Mouse (Mus musculus): ENCODE data around the gene Stag1. TPM values are rescaled to one million over a fixed set of nuclear protein-coding genes. Genes with fewer than 3 reads are reported as not detected.

Stag1 gene
- 72.9 and 82.1 TPM in 2 replicates for polyA plus RNA-seq (2015; fragmentation: Nextera tagmentation; extraction: Ambion mirVana)

- no peak for DNase-seq (ENCODE audit: low spot score)
These were observed at the start of gene Stag1 for GRCm38 (mm10) chr9:100597546-100597945. Gene Stag1 (plus strand): TSS chr9:100597798.

- DNase-seq (ENCODE audit: low spot score) = peak; percentile 55
These were observed 49.3 kb upstream of the Stag1 start for GRCm38 (mm10) chr9:100548313-100548712.

- no peak for DNase-seq (ENCODE audit: low spot score)
These were observed 41.9 kb upstream of the Stag1 start for GRCm38 (mm10) chr9:100555686-100556085.

- no peak for DNase-seq (ENCODE audit: low spot score)
These were observed 39.5 kb upstream of the Stag1 start for GRCm38 (mm10) chr9:100558023-100558573.

- no peak for DNase-seq (ENCODE audit: low spot score)
These were observed 38.6 kb upstream of the Stag1 start for GRCm38 (mm10) chr9:100558991-100559390.

GRCm38 (mm10) chr9:100560251-100560890 is 37.2 kb upstream of the Stag1 start:
- no peak for DNase-seq (ENCODE audit: low spot score)

- DNase-seq (ENCODE audit: low spot score) = no peak
These were observed 27.6 kb upstream of the Stag1 start for GRCm38 (mm10) chr9:100569798-100570625.

- DNase-seq (ENCODE audit: low spot score) = no peak
These were observed 26.9 kb upstream of the Stag1 start, which contains the start of gene Slc35g2 for GRCm38 (mm10) chr9:100570626-100571233. Gene Slc35g2 (minus strand): TSS chr9:100571090.

- DNase-seq (ENCODE audit: low spot score) = no peak
These were observed 26.1 kb upstream of the Stag1 start for GRCm38 (mm10) chr9:100571511-100571910.

- DNase-seq (ENCODE audit: low spot score) = no peak
These were observed 24.3 kb upstream of the Stag1 start for GRCm38 (mm10) chr9:100573300-100573699.

- no peak for DNase-seq (ENCODE audit: low spot score)
These were observed 23.7 kb upstream of the Stag1 start for GRCm38 (mm10) chr9:100573942-100574341.

GRCm38 (mm10) chr9:100580196-100580740 is 17.3 kb upstream of the Stag1 start:
- DNase-seq (ENCODE audit: low spot score) = no peak

GRCm38 (mm10) chr9:100581543-100582492 is 15.8 kb upstream of the Stag1 start:
- no peak for DNase-seq (ENCODE audit: low spot score)

- no peak for DNase-seq (ENCODE audit: low spot score)
These were observed 14.6 kb upstream of the Stag1 start for GRCm38 (mm10) chr9:100582883-100583575.

- DNase-seq (ENCODE audit: low spot score) = no peak
These were observed 13.6 kb upstream of the Stag1 start for GRCm38 (mm10) chr9:100584031-100584430.

- DNase-seq (ENCODE audit: low spot score) = no peak
These were observed 7.1 kb upstream of the Stag1 start for GRCm38 (mm10) chr9:100590462-100590861.

GRCm38 (mm10) chr9:100596317-100596716 is 1.3 kb upstream of the Stag1 start:
- no peak for DNase-seq (ENCODE audit: low spot score)

- DNase-seq (ENCODE audit: low spot score) = no peak
These were observed 2.2 kb downstream of the Stag1 start for GRCm38 (mm10) chr9:100599761-100600328.

GRCm38 (mm10) chr9:100602130-100602529 is 4.5 kb downstream of the Stag1 start:
- no peak for DNase-seq (ENCODE audit: low spot score)

All from thymus, postnatal 0 days (tissue).